Mouse (Mus musculus): ENCODE measurements around the gene Bcl2l1.

- TF ChIP-seq EP300 (IDR thresholded peaks at IDR 0.05; ENCODE audit: low read length), result no peak; the same call in 1 of the 2 replicates
- no peak for TF ChIP-seq SIN3A (IDR thresholded peaks at IDR 0.05; ENCODE audit: low read length)
- TF ChIP-seq CTCF (conservative IDR thresholded peaks at IDR 0.05 in 1 of 2, IDR thresholded peaks at IDR 0.05 in 1 of 2; ENCODE audit: low read depth in 2 of 2, low read length in 2 of 2), result no peak
- peak; percentile 34; the same call in 1 of the 2 replicates for TF ChIP-seq POLR2A (IDR thresholded peaks at IDR 0.05; ENCODE audit: low read depth, low read length)
- TF ChIP-seq POLR2AphosphoS2 (IDR thresholded peaks at IDR 0.05; ENCODE audit: low read depth, low read length), result no peak
- TF ChIP-seq ELF1 (IDR thresholded peaks at IDR 0.05; ENCODE audit: low read depth, low read length), result peak; percentile 63; the same call in 1 of the 2 replicates
- no peak for TF ChIP-seq GABPA (IDR thresholded peaks at IDR 0.05; ENCODE audit: insufficient replicate concordance, low read depth, low read length)
- TF ChIP-seq MYC (IDR thresholded peaks at IDR 0.05; ENCODE audit: low read depth, low read length), result peak; percentile 73
These were observed 41.9 kb downstream of the Bcl2l1 start for GRCm38 (mm10) chr2:152789591-152789999.

Data from CH12.LX (cell line).